Mouse (Mus musculus): ENCODE results near the gene Sspn. TPM values are rescaled to one million over a fixed set of nuclear protein-coding genes. Genes with fewer than 3 reads are reported as not detected.

Gene Sspn
- polyA plus RNA-seq, 1 experiment, result 4.7 TPM

DNA sequence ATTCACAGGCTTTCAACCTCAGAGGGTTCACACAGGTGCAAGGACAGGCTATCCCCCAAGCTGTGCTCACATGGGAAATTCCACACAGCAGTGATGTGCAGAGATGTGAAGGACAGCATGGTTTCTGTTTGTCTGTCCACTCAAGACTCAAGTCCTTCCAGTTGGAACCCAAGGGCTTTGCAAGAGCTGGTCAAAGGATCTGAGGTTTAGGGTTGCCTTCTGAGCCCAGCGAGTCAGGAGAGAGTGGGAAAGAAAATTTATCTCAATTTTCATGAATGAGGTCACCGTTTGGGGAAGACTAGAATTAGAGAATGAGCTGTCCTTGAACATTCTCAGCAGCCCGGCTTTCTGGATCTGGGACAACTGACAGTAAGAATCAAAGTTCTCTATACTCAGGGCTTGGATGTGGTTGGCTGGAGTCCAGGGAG is 72.7 kb downstream of the Sspn start:
- no peak overlapping the region for H3K4me3 ChIP-seq (ENCODE audit: insufficient read depth, poor library complexity, severe bottlenecking)

DNA sequence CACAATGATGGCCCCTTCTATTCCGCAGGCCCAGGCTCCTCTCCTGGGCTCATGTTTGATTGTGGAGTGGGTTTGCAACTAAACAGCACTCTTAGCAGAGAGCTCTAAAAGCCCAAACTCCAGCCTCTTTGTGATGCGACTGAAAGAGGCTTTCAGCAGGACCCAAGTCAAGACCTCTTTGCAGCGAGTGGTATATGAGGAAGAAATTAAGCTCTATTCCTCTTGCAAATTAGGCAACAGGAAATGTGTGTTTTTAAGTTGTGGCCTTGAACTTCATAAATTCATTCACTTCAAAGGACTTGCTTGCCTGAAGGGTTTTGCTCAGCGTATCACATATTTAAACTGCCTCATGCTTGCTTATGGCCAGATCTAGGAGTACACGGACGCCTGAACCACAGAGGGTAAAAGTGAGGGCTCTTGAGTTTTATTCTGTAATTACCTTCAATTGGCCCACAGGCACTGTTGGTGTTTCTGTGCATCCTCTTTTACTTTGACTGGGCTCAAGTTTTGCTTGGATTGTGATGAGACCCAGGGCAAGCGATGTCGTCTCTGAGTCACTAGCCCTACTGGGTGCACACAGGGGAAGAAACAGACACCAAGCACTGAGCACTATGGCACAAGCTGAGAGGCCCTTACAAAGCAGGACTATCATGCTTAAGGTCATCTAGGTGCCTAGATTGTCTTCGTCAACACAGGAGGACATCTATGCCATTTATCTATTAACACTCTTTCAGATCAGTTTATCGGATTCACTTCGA is 73.9 kb downstream of the Sspn start:
- H3K79me3 ChIP-seq (ENCODE audit: low read depth), result no peaks in the 10 kb centered on the region
- H3K4me3 ChIP-seq (ENCODE audit: insufficient read depth, poor library complexity, severe bottlenecking), result no peak overlapping the region
- H3K27me3 ChIP-seq (ENCODE audit: control insufficient read depth, insufficient read depth, insufficient read length), result no peaks in the 10 kb centered on the region
- no peaks in the 10 kb centered on the region for H3K36me3 ChIP-seq (ENCODE audit: control insufficient read depth, insufficient read depth)
- no peak overlapping the region for H3ac ChIP-seq (ENCODE audit: control insufficient read depth, insufficient read length, low read depth)
- no peaks in the 10 kb centered on the region for H3K79me2 ChIP-seq (ENCODE audit: control insufficient read depth, insufficient read depth)
- TF ChIP-seq CTCF (IDR thresholded peaks at IDR 0.05; ENCODE audit: control insufficient read depth, insufficient read depth, insufficient read length), result no peak
- no peak for TF ChIP-seq MYOG (IDR thresholded peaks at IDR 0.05; ENCODE audit: control insufficient read depth, extremely low read depth, insufficient read length)
- no peak for TF ChIP-seq FOSL1 (IDR thresholded peaks at IDR 0.05; ENCODE audit: insufficient read depth, low read length, poor library complexity, severe bottlenecking)
- TF ChIP-seq CEBPB (IDR thresholded peaks at IDR 0.05; ENCODE audit: low read depth), result no peak
- TF ChIP-seq USF1 (IDR thresholded peaks at IDR 0.05; ENCODE audit: low read depth), result no peak
- TF ChIP-seq MAX (IDR thresholded peaks at IDR 0.05), result no peak

More for the DNA sequence above, 72.7 kb downstream of the Sspn start:
- no peaks in the 10 kb centered on the region for H3K79me3 ChIP-seq (ENCODE audit: low read depth)
- TF ChIP-seq CTCF (IDR thresholded peaks at IDR 0.05; ENCODE audit: control insufficient read depth, insufficient read depth, insufficient read length) (no peak), MYOD1 (IDR thresholded peaks at IDR 0.05; ENCODE audit: control insufficient read depth, insufficient read length, low read depth) (peak; percentile 15)
- no peaks in the 10 kb centered on the region for H3K36me3 ChIP-seq (ENCODE audit: control insufficient read depth, insufficient read depth)
- H3K79me2 ChIP-seq (ENCODE audit: control insufficient read depth, insufficient read depth), result no peaks in the 10 kb centered on the region
- no peak overlapping the region for H3ac ChIP-seq (ENCODE audit: control insufficient read depth, insufficient read length, low read depth)
- no peaks in the 10 kb centered on the region for H3K27me3 ChIP-seq (ENCODE audit: control insufficient read depth, insufficient read depth, insufficient read length)

DNA sequence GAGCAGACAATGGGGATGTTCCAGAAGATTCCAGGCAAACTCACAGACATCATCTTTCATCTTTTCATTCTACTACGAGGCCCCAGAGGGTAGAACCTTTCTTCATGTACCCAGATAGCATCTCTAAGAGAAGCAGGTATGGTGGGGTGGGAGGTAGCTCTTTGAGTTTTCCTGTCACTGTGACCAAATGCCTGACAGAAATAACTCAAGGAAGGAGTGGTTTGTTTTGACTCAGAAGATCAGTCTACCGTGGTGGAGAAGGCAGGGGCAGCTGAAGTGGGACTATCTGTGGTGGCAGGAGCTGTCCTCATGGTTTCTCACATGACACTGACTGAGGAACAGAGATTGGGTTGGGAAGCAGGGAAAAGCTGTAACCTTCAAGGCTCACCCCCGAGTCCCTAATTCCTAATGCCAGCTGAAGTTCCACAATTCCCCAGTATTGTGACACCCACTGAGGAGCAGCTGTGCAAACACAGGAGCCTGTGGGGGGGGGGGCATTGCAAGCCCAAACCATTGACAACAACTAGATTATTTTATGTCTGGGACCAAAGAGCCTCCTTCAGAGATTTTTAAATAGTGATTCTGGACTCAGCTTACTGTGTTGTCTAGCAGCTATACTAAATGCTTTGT is 74.6 kb downstream of the Sspn start:
- no peaks in the 10 kb centered on the region for H3K27me3 ChIP-seq (ENCODE audit: control insufficient read depth, insufficient read depth, insufficient read length)
- H3K4me3 ChIP-seq (ENCODE audit: insufficient read depth, poor library complexity, severe bottlenecking), result no peak overlapping the region
- H3K36me3 ChIP-seq (ENCODE audit: control insufficient read depth, insufficient read depth), result no peaks in the 10 kb centered on the region
- TF ChIP-seq CEBPB (IDR thresholded peaks at IDR 0.05; ENCODE audit: low read depth), result peak; percentile 32
- no peak for TF ChIP-seq FOSL1 (IDR thresholded peaks at IDR 0.05; ENCODE audit: insufficient read depth, low read length, poor library complexity, severe bottlenecking)
- peak; percentile 88 for TF ChIP-seq MYOD1 (IDR thresholded peaks at IDR 0.05; ENCODE audit: control insufficient read depth, insufficient read length, low read depth)
- no peak for TF ChIP-seq MAX (IDR thresholded peaks at IDR 0.05)
- TF ChIP-seq USF1 (IDR thresholded peaks at IDR 0.05; ENCODE audit: low read depth), result no peak
- H3K79me2 ChIP-seq (ENCODE audit: control insufficient read depth, insufficient read depth), result no peaks in the 10 kb centered on the region
- H3K79me3 ChIP-seq (ENCODE audit: low read depth), result no peaks in the 10 kb centered on the region
- H3ac ChIP-seq (ENCODE audit: control insufficient read depth, insufficient read length, low read depth), result no peak overlapping the region

DNA sequence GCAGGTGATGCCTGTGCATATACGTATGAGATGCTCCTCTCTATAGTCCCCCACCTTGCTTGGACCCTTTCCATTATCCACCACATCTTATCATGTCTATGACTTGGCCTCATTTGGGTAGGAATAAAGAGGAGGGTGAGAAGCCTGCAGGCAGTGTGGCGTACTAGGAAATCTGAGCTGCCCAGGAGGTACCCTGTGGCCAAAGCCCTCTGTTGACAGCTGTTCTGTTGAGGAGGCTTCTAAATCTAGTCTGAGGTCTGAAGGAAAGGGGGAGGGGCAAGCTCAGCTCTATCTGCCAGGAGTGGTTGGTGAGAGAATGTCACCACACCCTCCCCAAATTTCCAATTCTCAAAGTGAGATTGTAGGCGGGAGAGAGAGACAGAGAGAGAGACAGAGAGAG is 75.3 kb downstream of the Sspn start:
- TF ChIP-seq MYOD1 (IDR thresholded peaks at IDR 0.05; ENCODE audit: control insufficient read depth, insufficient read length, low read depth) (peak; percentile 80), CEBPB (IDR thresholded peaks at IDR 0.05; ENCODE audit: low read depth) (no peak), MAX (IDR thresholded peaks at IDR 0.05) (no peak), MYOG (IDR thresholded peaks at IDR 0.05; ENCODE audit: control insufficient read depth, extremely low read depth, insufficient read length) (no peak)
- Histone ChIP-seq H3ac (ENCODE audit: control insufficient read depth, insufficient read length, low read depth) (no peak overlapping the region), H3K36me3 (ENCODE audit: control insufficient read depth, insufficient read depth) (no peaks in the 10 kb centered on the region), H3K4me3 (ENCODE audit: insufficient read depth, poor library complexity, severe bottlenecking) (no peak overlapping the region), H3K27me3 (ENCODE audit: control insufficient read depth, insufficient read depth, insufficient read length) (no peaks in the 10 kb centered on the region), H3K79me2 (ENCODE audit: control insufficient read depth, insufficient read depth) (no peaks in the 10 kb centered on the region), H3K79me3 (ENCODE audit: low read depth) (no peaks in the 10 kb centered on the region)

DNA sequence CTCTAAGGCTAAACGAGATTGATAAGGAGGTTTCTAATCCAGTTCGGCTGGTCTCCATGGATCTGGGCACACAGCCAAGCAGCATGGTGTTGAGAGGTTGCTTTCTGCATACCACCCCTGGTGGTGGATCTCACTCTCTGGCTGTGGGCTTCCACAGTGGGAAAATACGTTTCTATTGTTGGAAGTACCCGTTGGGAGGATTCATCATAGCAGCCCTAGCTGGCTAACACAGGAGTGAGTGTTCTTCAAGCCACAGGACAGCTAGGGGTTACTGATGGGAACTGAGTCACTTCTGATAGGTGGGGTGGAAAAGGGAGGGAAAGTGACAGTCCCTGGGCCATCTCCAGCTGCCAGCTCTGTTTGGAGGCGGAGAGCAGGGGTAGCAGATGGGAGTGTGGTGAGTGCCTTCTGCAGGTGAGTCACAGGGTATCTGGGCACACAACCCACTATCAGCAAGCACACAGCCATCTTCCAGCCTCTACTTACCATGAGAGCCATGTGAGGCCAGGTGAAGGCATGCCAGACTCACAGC is 77.1 kb downstream of the Sspn start:
- TF ChIP-seq MYOD1 (IDR thresholded peaks at IDR 0.05; ENCODE audit: control insufficient read depth, insufficient read length, low read depth) (peak; percentile 51), MAX (IDR thresholded peaks at IDR 0.05) (peak; percentile 4), FOSL1 (IDR thresholded peaks at IDR 0.05; ENCODE audit: insufficient read depth, low read length, poor library complexity, severe bottlenecking) (no peak)
- no peak overlapping the region for H3K4me3 ChIP-seq (ENCODE audit: insufficient read depth, poor library complexity, severe bottlenecking)
- H3ac ChIP-seq (ENCODE audit: control insufficient read depth, insufficient read length, low read depth), result no peak overlapping the region

More for the DNA sequence above, 77.1 kb downstream of the Sspn start:
- Histone ChIP-seq H3K27me3 (ENCODE audit: control insufficient read depth, insufficient read depth, insufficient read length) (no peaks in the 10 kb centered on the region), H3K79me3 (ENCODE audit: low read depth) (no peaks in the 10 kb centered on the region), H3K36me3 (ENCODE audit: control insufficient read depth, insufficient read depth) (no peaks in the 10 kb centered on the region), H3K79me2 (ENCODE audit: control insufficient read depth, insufficient read depth) (no peaks in the 10 kb centered on the region)

All from C2C12 (cell line).